Mouse (Mus musculus) embryonic facial prominence, embryonic 13.5 days (tissue): ENCODE data around the gene Srrt. TPM values are rescaled to one million over a fixed set of nuclear protein-coding genes. Genes with fewer than 3 reads are reported as not detected.

ENCODE experiments used
- ATAC-seq: fragments of 200-750 bp; cut with Nextera tagmentation; 2 replicates; pipeline ENCODE4 v1.8.0; 2017; ENCODE audit warnings: low read depth; ENCODE audit not compliant: insufficient number of reproducible peaks, insufficient read depth, low FRiP score, low TSS enrichment
- H3K27ac ChIP-seq: fragments of 300-500 bp; sonication (generic); 2 replicates; pipeline ENCODE4 v1.5.1; 2015; ENCODE audit warnings: moderate library complexity, mild to moderate bottlenecking, inconsistent platforms
- H3K27me3 ChIP-seq: fragments of 300-500 bp; sonication (generic); 2 replicates; pipeline ENCODE4 v1.6.1; 2015; ENCODE audit warnings: mild to moderate bottlenecking, inconsistent platforms
- H3K36me3 ChIP-seq: fragments of 300-500 bp; sonication (generic); 2 replicates; pipeline ENCODE4 v1.6.1; 2015; ENCODE audit warnings: mild to moderate bottlenecking, inconsistent platforms
- H3K4me1 ChIP-seq: fragments of 300-500 bp; sonication (generic); 2 replicates; pipeline ENCODE4 v1.6.1; 2015; ENCODE audit warnings: inconsistent platforms
- H3K4me2 ChIP-seq: fragments of 300-500 bp; sonication (generic); 2 replicates; pipeline ENCODE4 v1.6.1; 2015; ENCODE audit warnings: moderate library complexity, mild to moderate bottlenecking, inconsistent platforms
- H3K4me3 ChIP-seq: fragments of 300-500 bp; sonication (generic); 2 replicates; pipeline ENCODE4 v1.5.1; 2015; ENCODE audit warnings: mild to moderate bottlenecking, inconsistent platforms
- H3K9ac ChIP-seq: fragments of 300-500 bp; sonication (generic); 2 replicates; pipeline ENCODE4 v1.6.1; 2015; ENCODE audit warnings: mild to moderate bottlenecking, inconsistent platforms
- H3K9me3 ChIP-seq: fragments of 300-500 bp; sonication (generic); 2 replicates; pipeline ENCODE4 v1.6.1; 2016; ENCODE audit warnings: inconsistent platforms
- WGBS: fragments of 180-500 bp; shearing (Covaris S2); methylation state at CpG from one replicate; pipeline ENCODE4 v1.1.7; 2015; ENCODE audit warnings: mixed read lengths; 5-methylcytosine and 5-hydroxymethylcytosine counted together
- polyA plus RNA-seq: library from polyadenylated mRNA; unstranded; fragments of >200 nt; fragmentation: Nextera tagmentation; extraction: Ambion mirVana; gene quantifications from 2 replicates; pipeline ENCODE4 v1.2.1, GENCODE M21; 2015

Gene Srrt
- polyA plus RNA-seq, 1 experiment from 2014 or later: 143 TPM

DNA sequence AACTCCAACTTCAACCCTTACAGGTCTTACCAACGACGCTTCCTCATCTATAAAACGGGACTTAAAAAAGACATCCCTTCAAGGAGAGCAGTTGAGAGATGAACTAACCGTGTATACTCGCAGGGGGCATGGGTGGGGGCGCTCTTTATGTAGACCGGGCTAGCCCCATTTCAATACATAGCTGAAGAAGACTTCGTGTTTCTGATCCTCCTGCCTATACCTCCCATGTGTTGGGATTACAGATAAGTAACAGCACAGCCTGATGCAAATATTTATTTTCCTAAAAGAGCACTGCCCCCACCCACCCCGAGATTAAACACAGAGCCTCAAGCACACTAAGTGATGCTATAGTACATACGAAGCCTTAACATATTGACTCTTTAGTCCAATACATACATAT is 26.8 kb upstream of the Srrt start:
- Histone ChIP-seq H3K27me3 (no peaks in the 10 kb centered on the region), H3K4me2 (peak overlapping the region; percentile 96), H3K9me3 (no peaks in the 10 kb centered on the region), H3K36me3 (peaks cover 6% of the 10 kb centered on the region; the same call in 1 of the 2 replicates), H3K9ac (no peak overlapping the region), H3K4me3 (peak overlapping the region; percentile 66), H3K27ac (no peak overlapping the region), H3K4me1 (peaks cover 23% of the 10 kb centered on the region)
- WGBS: 55% methylated on average over 10 of the region's 10 CpGs
- ATAC-seq: no peak

DNA sequence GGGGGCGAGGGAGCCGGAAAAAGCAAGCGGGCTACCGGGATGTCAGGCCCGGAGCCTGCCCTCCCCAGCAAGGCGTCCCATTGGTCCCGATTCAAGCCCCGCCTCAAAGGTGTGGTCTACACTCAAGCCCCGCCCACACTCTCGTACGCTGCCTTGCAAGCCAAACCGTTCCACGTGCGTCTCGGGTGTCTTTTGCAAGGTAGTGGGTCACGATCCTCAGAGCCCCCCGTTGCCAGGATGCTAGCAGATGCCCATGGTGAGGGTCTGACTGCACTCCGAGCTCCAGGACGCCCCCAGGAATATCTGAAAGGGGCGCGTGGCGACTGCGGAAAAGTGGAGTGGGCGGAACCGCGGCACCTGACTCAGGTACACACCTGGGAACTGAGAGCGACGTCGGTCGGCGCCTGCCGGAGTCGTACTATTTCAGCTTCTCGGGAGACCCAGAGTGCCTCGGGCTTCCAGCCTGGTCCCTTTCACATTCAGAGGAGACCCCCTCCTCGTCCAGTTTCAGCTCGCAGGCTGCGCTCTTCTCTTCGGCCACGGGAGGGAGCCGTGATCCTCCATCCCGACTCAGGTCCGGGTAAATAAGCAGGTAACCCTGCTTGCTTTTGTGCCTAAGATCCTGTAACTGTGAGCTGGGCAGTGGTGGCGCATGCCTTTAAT is 26.2 kb upstream of the Srrt start, which contains the start of gene Slc12a9:
Gene Slc12a9 (minus strand): TSS at position 86 of the 663 bp plus-strand sequence.
- peaks cover 16% of the 10 kb centered on the region for H3K4me1 ChIP-seq
- H3K9ac ChIP-seq: peak within 1 kb of the TSS; percentile 82
- no peak within 1 kb of the TSS for H3K27ac ChIP-seq
- WGBS: under 1% methylated on average over 44 of the region's 44 CpGs
- peaks cover 7% of the 10 kb centered on the region; the same call in 1 of the 2 replicates for H3K36me3 ChIP-seq
- no peaks in the 10 kb centered on the region for H3K9me3 ChIP-seq
- peak within 1 kb of the TSS; percentile 96 for H3K4me2 ChIP-seq
- ATAC-seq: peak; percentile 89
- H3K27me3 ChIP-seq: no peaks in the 10 kb centered on the region
- H3K4me3 ChIP-seq: peak within 1 kb of the TSS; percentile 66

DNA sequence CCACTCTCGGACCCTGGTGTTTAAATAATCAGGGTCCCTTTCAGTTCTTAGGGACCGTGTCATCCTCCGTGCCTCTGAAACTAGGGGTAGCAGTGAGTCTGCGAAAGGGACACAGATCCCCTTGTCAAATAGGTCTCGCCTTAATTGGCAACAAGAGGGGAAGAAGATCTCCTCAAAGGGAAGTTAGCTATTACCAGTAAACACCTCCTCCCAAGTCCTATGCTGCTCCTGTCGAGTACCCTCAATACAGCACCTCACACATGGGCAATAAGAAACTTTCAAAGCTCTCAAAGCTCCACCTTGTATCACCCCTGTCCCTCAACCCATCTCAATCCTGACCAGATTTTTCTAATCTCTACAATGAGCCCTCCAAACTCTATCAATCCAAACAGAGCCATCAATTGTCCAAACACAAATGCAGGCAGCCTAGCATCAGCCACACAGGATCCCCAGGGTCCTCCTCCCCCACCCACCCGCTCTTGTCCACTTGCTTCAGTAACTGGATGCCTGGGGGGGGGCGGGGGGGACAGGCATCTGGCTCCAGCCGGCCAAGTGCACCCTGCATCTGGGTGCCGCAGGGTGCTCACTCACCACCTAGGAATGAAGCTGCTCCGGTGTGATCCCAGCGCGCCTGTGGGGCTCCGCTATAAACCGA is 25.5 kb upstream of the Srrt start:
- Histone ChIP-seq H3K4me1 (peaks cover 15% of the 10 kb centered on the region), H3K27me3 (no peaks in the 10 kb centered on the region), H3K9me3 (no peaks in the 10 kb centered on the region), H3K27ac (no peak overlapping the region), H3K4me3 (peak overlapping the region; percentile 66), H3K4me2 (peak overlapping the region; percentile 96), H3K36me3 (peaks cover 11% of the 10 kb centered on the region; the same call in 1 of the 2 replicates), H3K9ac (peak overlapping the region; percentile 82)
- WGBS: 12% methylated on average over 15 of the region's 15 CpGs
- no peak for ATAC-seq

DNA sequence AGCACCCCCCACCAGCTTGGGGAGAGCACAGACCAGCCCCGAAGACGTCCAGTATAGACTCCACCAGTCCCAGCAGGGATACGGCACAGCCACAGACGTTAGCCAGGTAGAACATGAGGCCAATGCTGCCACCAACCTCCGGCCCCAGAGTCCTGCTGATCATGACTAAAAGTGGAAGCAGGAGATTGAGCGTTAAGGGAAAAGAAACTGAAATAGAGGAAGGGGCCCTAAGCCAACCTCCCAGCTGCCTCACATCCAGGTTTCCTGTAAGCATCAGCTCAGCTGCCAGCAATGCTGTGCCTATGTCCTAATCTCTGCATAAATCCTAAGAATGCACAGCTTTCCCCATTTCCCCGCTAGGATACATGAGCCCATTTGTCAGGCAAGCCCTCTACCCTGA is 23.4 kb upstream of the Srrt start:
- H3K36me3 ChIP-seq: peaks cover 27% of the 10 kb centered on the region
- H3K4me1 ChIP-seq: peaks cover 15% of the 10 kb centered on the region
- no peak for ATAC-seq
- whole genome bisulfite sequencing: 86% methylated on average over 7 of the region's 7 CpGs
- no peak overlapping the region for H3K4me3 ChIP-seq
- H3K27me3 ChIP-seq: no peaks in the 10 kb centered on the region
- H3K4me2 ChIP-seq: no peak overlapping the region
- H3K9me3 ChIP-seq: no peaks in the 10 kb centered on the region
- no peak overlapping the region for H3K9ac ChIP-seq
- no peak overlapping the region for H3K27ac ChIP-seq

DNA sequence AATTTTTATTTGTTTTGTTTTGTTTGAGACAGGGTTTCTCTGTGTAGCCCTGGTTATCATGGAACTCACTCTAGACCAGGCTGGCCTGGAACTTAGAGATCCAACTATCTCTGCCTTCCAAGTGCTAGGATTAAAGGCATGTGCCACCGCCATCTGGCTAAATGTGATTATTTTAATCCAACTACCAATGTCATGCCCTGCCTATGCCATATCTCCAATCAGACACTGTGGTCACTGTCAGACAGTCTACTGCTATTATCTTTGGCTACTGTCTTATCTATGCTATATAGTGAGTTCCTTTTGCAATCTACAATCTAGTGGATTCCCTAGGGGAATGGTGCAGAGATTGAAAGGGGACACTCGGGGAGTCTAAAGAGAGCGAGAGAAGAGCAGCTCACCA is 13.5 kb upstream of the Srrt start:
- H3K4me1 ChIP-seq: no peaks in the 10 kb centered on the region
- H3K4me2 ChIP-seq: no peak overlapping the region
- H3K4me3 ChIP-seq: no peak overlapping the region
- H3K36me3 ChIP-seq: peaks cover 76% of the 10 kb centered on the region
- no peak for ATAC-seq
- no peak overlapping the region for H3K9ac ChIP-seq
- H3K9me3 ChIP-seq: no peaks in the 10 kb centered on the region
- WGBS: 92% methylated on average over 3 of the region's 3 CpGs
- no peak overlapping the region for H3K27ac ChIP-seq
- no peaks in the 10 kb centered on the region for H3K27me3 ChIP-seq

DNA sequence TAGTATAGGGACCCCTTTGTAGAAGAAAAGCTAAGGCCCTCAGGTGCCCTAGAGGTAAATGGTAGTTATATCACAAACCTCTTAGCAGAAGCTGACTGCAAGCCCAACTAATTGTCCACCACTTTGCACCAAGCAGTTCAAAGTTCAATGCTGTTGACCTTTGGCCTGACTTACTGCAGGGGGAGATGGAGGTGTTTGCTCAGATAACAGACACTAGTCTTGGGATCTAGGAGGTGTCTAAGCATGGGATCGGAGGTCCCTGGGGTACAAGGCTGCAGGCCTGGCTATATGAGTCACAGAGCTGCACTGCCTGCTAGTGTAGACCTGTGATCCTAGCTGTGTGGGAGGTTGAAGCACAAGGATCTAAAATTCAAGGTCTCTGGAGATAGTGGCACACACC is 11.1 kb upstream of the Srrt start:
- no peak overlapping the region for H3K9ac ChIP-seq
- no peak overlapping the region for H3K27ac ChIP-seq
- no peaks in the 10 kb centered on the region for H3K27me3 ChIP-seq
- no peak overlapping the region for H3K4me3 ChIP-seq
- H3K9me3 ChIP-seq: no peaks in the 10 kb centered on the region
- H3K36me3 ChIP-seq: peaks cover 62% of the 10 kb centered on the region
- WGBS: 82% methylated on average over 1 of the region's 1 CpGs
- no peak for ATAC-seq
- H3K4me1 ChIP-seq: peaks cover 16% of the 10 kb centered on the region
- no peak overlapping the region for H3K4me2 ChIP-seq

DNA sequence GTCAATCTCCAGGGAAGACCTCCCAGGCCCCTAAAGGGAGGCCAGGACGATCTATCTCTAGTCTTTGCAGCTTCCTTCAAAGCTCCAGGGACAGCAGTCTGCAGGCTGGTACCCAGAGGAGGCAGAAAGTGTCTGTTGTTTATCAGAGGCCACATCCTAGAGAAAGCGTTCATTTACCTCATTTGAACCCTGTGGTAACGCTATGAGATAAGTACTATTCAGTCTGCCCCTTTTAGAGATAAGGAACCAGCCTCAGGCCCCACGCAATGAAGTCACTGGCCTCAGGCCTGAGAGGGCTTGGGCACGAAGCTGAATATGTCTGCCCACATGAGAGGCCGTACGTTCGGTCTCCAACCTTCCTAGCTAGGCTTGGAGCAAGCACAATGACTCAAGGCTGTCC is 9.9 kb upstream of the Srrt start:
- no peaks in the 10 kb centered on the region for H3K9me3 ChIP-seq
- H3K27ac ChIP-seq: no peak overlapping the region
- H3K4me1 ChIP-seq: peaks cover 27% of the 10 kb centered on the region
- no peak overlapping the region for H3K4me3 ChIP-seq
- H3K9ac ChIP-seq: no peak overlapping the region
- no peaks in the 10 kb centered on the region for H3K27me3 ChIP-seq
- 91% methylated on average over 8 of the region's 8 CpGs for WGBS
- ATAC-seq: no peak
- H3K36me3 ChIP-seq: peaks cover 52% of the 10 kb centered on the region
- H3K4me2 ChIP-seq: no peak overlapping the region

DNA sequence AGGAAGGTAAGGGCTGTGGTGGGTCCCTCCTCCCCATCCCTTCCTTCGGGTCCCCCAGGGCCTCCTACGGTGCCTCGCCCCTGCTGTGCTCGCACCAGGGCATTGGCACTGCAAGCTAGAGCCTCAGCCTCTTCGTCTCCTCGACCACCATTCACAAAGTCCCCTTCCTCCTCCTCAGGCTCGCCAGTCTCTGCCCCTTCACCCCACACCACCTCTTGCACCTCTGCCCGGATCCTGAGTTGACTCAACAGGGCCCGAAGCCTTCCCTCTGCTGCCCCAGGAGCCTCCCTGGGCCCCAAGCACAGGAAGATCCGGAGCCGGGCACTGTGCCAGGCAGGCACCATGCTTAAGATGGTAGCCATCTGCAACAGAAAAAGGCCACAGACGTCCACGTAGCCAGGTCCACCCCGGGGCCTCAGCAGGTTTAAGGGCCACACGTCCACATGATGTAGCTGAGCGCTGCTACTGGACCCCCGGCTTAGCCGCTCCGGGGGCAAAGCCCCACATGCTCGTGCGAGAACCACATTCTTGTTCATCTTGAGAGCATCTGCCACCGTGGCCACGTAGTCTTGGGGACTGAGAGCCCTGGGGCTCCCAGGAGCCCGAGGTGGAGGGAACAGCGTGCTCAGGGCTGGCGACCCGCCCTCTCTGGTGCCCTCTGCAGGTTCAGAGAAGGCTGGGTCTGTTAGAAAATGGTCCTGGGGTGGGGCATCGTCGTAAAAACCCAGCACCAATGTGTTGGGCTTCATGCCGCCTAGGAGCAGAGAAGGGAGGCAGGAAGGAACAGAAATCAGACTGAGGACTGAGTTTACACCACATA is 7.8 kb upstream of the Srrt start:
- Histone ChIP-seq H3K9ac (peak overlapping the region; percentile 98; the same call in 1 of the 2 replicates), H3K4me2 (peak overlapping the region; percentile 95), H3K9me3 (no peaks in the 10 kb centered on the region), H3K27ac (peak overlapping the region; percentile 98), H3K4me3 (peak overlapping the region; percentile 81; the same call in 1 of the 2 replicates), H3K36me3 (peaks cover 49% of the 10 kb centered on the region), H3K4me1 (peaks cover 40% of the 10 kb centered on the region), H3K27me3 (no peaks in the 10 kb centered on the region)
- WGBS: 36% methylated on average over 30 of the region's 30 CpGs
- ATAC-seq: no peak

DNA sequence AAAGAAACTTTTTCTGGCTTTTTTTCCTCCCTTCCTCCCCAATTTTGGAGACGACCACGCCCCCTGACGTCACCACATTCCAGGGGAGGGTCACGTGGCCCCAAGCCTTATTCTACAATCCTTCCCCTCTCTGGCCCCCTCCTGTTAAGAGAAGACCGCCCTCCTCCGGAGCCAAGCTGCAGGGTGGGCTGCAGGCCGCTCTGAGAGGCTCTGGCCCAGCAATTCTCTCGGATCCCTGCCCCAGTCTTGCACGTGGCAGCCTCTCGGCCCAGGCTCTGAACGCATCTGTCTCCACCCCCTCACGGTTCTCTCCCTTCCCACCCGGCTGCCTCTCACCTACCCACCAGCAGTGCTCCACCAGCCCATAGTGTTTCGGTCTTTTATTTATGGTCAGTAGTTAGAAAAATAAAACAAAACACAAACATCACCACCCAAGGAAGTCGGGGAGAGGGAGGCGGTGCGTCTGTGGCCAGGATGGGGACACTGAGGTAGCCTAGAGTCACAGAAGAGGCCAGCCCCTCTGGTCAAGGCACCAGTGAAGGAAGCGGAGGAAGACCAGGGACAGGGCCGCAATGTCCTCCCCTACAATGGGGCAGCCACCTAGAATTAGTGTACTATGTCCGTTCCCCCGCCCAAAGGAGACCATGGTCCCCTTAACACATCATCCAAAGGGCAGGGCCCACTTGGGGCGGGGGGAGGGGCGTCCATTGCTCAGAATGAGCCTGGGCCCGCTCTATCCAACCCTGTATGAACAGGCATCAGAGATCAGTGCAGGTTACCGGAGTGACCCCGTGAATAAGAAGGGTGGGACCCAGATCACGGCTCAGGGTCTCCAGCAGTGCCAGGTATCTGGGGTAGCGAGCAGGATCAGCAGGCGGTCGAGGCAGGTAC is 7.0 kb upstream of the Srrt start, which contains the start of gene Trip6:
Gene Trip6 (minus strand): TSS at position 212 of the 891 bp plus-strand sequence.
- WGBS: 14% methylated on average over 30 of the region's 30 CpGs
- Histone ChIP-seq H3K4me3 (peak within 1 kb of the TSS; percentile 81), H3K27me3 (no peaks in the 10 kb centered on the region), H3K27ac (peak within 1 kb of the TSS; percentile 98), H3K36me3 (peaks cover 49% of the 10 kb centered on the region), H3K9ac (peak within 1 kb of the TSS; percentile 98), H3K9me3 (no peaks in the 10 kb centered on the region), H3K4me1 (peaks cover 40% of the 10 kb centered on the region), H3K4me2 (peak within 1 kb of the TSS; percentile 95)
- ATAC-seq: peak; percentile 90

DNA sequence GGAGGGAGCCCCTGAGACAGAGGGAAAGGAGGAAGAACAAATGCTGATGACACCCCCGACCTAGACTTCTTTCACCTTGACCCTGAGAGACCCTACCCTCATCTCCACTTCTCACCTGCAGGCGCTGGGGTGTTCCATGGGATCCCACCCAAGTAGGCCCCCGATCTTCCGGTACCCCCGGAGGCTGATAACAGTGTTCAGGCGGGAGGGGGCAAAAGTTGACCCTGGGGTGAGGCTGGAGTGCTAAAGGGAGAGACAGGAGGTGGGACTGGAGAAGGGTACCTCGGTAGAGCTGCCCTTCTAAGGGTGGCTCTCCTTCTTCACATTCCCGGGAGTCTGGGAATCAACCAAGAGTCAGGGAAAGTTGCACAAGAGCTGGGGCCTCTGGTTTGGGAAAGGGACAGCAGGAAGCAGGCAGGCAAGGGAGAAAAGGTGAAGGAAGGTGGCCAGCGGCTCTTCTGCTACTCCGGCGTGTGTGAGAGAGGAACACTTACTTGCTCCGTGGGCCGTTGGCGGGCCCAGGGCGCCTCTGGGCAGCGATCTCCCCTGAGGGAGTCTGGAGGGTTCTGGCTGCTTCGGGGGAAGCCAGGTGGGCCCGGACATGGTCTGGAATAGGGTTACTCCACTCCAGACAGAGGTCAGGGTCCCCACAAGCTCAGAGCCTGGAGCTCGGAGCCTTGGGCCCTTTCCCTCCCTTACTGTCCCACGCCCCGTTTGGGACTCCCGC is 6.2 kb upstream of the Srrt start:
- 2% methylated on average over 22 of the region's 22 CpGs for WGBS
- H3K4me1 ChIP-seq: peaks cover 41% of the 10 kb centered on the region
- H3K4me3 ChIP-seq: peak overlapping the region; percentile 81
- no peaks in the 10 kb centered on the region for H3K9me3 ChIP-seq
- peak overlapping the region; percentile 98 for H3K27ac ChIP-seq
- no peaks in the 10 kb centered on the region for H3K27me3 ChIP-seq
- peak overlapping the region; percentile 98 for H3K9ac ChIP-seq
- H3K4me2 ChIP-seq: peak overlapping the region; percentile 95
- peak; percentile 48 for ATAC-seq
- H3K36me3 ChIP-seq: peaks cover 51% of the 10 kb centered on the region
